Mouse (Mus musculus) embryonic fibroblast, embryonic 13.5 days (primary cell): ENCODE data around the gene Agps.

Source experiments
- CTCF ChIP-seq: IDR thresholded peaks from 2 replicates; pipeline ENCODE4 v1.5.1; 2011; ENCODE audit warnings: mild to moderate bottlenecking, control low read depth, low read length, moderate library complexity, borderline replicate concordance; ENCODE audit not compliant: insufficient read depth
- POLR2A ChIP-seq: IDR thresholded peaks from 2 replicates; pipeline ENCODE4 v1.6.1; 2011; ENCODE audit warnings: low read depth, mild to moderate bottlenecking, control low read depth, low read length, moderate library complexity

DNA sequence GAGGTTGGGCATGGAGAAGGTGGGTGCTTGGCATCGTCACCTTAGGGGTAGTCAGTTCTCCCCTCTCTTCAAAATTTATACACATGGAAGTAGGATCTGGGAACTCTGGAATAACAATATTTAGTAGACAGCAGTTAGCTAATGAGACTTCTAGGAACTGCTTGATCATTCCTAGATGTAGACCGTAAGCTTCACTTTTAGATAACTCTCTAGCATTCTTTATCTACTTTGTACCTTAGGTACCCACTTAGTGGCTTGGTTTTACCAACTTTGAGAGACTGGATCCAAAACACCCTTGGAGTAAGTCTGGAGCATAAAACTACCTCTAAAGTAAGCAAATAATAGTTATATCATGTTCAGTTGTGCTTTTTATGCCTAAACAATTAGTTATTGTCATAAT, 20.5 kb downstream of the Agps start:
- TF ChIP-seq CTCF, result no peak
- no peak for TF ChIP-seq POLR2A
